Mouse (Mus musculus) thymus, adult 2 months (tissue): ENCODE measurements around the gene Igf2bp1. TPM values are rescaled to one million over a fixed set of nuclear protein-coding genes. Genes with fewer than 3 reads are reported as not detected.

Experiments used
- DNase-seq: peaks from one replicate; pipeline ENCODE4 v3.0.0; 2021
- H3K27ac ChIP-seq: fragments of 200-500 bp; 2 replicates; pipeline ENCODE4 v1.5.1; 2012; ENCODE audit warnings: low read length, control low read depth; ENCODE audit not compliant: control insufficient read depth, insufficient read depth
- H3K27me3 ChIP-seq: fragments of 200-500 bp; 2 replicates; pipeline ENCODE4 v1.6.1; 2012; ENCODE audit warnings: mild to moderate bottlenecking, low read length, moderate library complexity, mixed read lengths; ENCODE audit not compliant: control insufficient read depth, insufficient read depth
- H3K36me3 ChIP-seq: fragments of 200-500 bp; 2 replicates; pipeline ENCODE4 v1.6.1; 2012; ENCODE audit warnings: mild to moderate bottlenecking, low read length, moderate library complexity; ENCODE audit not compliant: control insufficient read depth, insufficient read depth
- H3K4me1 ChIP-seq: fragments of 200-500 bp; replicated peaks from 2 replicates; pipeline ENCODE4 v1.6.1; 2012; ENCODE audit warnings: low read length; ENCODE audit not compliant: control insufficient read depth, insufficient read depth
- H3K4me3 ChIP-seq: fragments of 200-500 bp; 2 replicates; pipeline ENCODE4 v1.5.1; 2012; ENCODE audit warnings: mild to moderate bottlenecking, low read length, control low read depth, moderate library complexity; ENCODE audit not compliant: control insufficient read depth, insufficient read depth
- CTCF ChIP-seq: fragments of 200-500 bp; IDR thresholded peaks from 2 replicates; pipeline ENCODE4 v1.5.1; 2012; ENCODE audit warnings: mild to moderate bottlenecking, control low read depth, low read length, moderate library complexity, borderline replicate concordance; ENCODE audit not compliant: control insufficient read depth, poor library complexity, insufficient read depth; ENCODE audit errors: extremely low read depth
- POLR2A ChIP-seq: fragments of 200-500 bp; IDR thresholded peaks from 2 replicates; pipeline ENCODE4 v1.6.1; 2012; ENCODE audit warnings: mild to moderate bottlenecking, low read length, control low read depth, moderate library complexity; ENCODE audit not compliant: control insufficient read depth, poor library complexity, insufficient read depth; ENCODE audit errors: extremely low read depth
- WGBS: fragments of 180-500 bp; shearing (Covaris S2); methylation state at CpG from one replicate; pipeline ENCODE4 v1.1.7; 2018; 5-methylcytosine and 5-hydroxymethylcytosine counted together
- polyA plus RNA-seq: library from polyadenylated mRNA; depleted of rRNA; stranded (reverse); fragments of >200 nt; gene quantifications from 2 replicates; pipeline ENCODE4 v1.2.3, GENCODE M21; 2012; rRNA removed

The Igf2bp1 gene
- polyA plus RNA-seq, 1 experiment: 0.13 TPM

DNA sequence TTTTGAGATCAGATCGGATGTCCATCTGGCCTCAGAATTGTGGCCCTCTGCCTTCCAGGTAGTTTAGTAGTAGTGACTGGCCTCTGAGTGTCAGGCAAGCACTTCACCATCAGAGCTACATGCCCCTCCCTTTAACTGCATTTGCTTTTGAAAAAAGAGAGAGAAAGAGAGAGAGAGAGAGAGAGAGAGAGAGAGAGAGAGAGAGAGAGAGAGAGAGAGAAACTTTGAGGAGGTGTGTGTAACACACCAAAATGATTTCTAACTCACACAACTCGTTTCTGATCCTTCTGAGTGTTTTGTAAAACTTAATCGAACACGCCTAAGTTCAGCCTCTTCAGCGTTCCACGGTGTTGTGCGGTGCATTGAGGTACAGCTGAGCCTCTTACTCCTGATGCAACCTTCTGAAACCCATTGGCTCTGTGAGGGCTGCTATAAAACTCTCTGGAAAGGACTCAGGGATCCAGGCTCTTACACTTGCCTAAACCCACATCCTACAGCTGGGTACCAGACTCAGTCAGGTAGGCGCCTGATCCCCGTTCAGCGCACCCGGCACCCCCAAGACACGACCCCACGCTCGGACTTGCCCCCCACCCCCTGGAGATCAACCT is 91.7 kb downstream of the Igf2bp1 start:
- H3K27ac ChIP-seq: no peak overlapping the region
- 5% methylated on average over 14 of the region's 14 CpGs for WGBS
- peaks cover 4% of the 10 kb centered on the region for H3K4me1 ChIP-seq
- H3K36me3 ChIP-seq: no peaks in the 10 kb centered on the region
- H3K4me3 ChIP-seq: no peak overlapping the region
- H3K27me3 ChIP-seq: peaks cover 16% of the 10 kb centered on the region; the same call in 1 of the 2 replicates
- no peak for DNase-seq
- no peak for TF ChIP-seq CTCF
- TF ChIP-seq POLR2A: no peak

DNA sequence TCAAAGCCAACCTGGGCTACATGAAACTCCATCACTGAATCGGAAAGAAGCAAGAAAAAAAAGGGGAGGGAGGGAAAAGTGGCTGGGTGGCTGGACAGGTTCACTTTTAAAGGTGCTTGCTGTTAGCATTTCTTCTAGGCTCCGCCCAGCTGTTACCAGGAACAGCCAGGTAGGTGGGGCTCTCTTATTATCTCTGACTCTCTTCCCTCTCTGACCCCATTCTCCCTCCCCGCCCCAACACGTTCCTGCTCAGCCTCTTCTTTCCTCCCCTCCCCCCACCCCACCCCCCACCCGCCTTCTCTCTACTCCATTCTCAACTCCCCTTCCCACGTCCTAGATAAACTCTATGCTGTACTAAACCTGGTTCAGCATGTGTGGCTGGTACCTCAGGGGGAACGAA is 94.2 kb downstream of the Igf2bp1 start:
- WGBS: 33% methylated on average over 7 of the region's 7 CpGs
- TF ChIP-seq CTCF (no peak), POLR2A (no peak)
- Histone ChIP-seq H3K27me3 (peaks cover 14% of the 10 kb centered on the region; the same call in 1 of the 2 replicates), H3K4me1 (peaks cover 4% of the 10 kb centered on the region), H3K4me3 (no peak overlapping the region), H3K36me3 (no peaks in the 10 kb centered on the region), H3K27ac (no peak overlapping the region)
- no peak for DNase-seq

DNA sequence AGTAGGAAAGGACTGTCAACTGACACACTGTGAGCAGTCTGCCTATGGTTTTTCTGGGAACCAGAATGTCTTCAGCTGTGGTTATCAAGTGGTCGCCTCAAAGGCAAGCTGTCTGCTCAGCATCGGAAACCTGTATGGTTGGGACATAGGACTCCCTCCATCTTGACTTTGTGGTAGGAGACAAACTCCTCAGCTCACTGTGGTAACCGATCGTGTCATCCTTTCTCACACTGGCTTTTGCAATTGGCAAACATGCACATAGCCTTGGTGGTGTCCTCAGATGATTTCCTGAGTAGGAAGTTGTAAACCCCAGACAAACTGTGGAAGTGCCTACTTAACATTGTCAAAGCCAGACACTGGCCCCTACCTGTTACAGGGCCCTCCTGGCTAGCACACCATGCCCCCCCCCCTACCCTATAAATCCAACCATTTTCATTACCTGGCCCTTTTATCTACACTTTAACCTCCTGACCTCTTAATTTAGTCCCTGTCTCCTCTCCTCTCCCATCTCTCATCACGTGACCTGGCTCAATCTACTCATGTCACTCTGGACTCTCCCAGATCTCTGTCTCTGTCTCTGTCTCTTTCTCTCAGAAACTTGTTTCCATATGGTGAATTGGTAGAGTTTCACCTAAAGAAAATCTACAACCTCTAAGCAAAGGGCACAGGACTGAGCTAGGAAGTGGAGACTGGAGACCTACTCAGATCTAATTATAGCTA is 97.8 kb downstream of the Igf2bp1 start:
- 13% methylated on average over 5 of the region's 5 CpGs for WGBS
- TF ChIP-seq POLR2A: no peak
- TF ChIP-seq CTCF: no peak
- Histone ChIP-seq H3K36me3 (no peaks in the 10 kb centered on the region), H3K4me1 (peaks cover 4% of the 10 kb centered on the region), H3K4me3 (no peak overlapping the region), H3K27me3 (no peaks in the 10 kb centered on the region; the same call in 1 of the 2 replicates), H3K27ac (no peak overlapping the region)
- DNase-seq: no peak

Other genes starting within 250 kb of the Igf2bp1 start
- 24.9 and 42.7 TPM in 2 replicates for gene Phospho1, start 181.4 kb downstream of the Igf2bp1 start, polyA plus RNA-seq
- gene Gngt2, start 168.7 kb downstream of the Igf2bp1 start, polyA plus RNA-seq: 28.6 and 32.5 TPM in 2 replicates
- gene Abi3, start 163.5 kb downstream of the Igf2bp1 start, polyA plus RNA-seq: 606 and 690 TPM in 2 replicates
- not detected in 2 replicates for gene B4galnt2, start 91.0 kb downstream of the Igf2bp1 start, polyA plus RNA-seq
- 0.26 and 0.86 TPM in 2 replicates for gene Gip, start 18.6 kb upstream of the Igf2bp1 start, polyA plus RNA-seq
- gene Snf8, start 28.9 kb upstream of the Igf2bp1 start, polyA plus RNA-seq: 28.7 and 30.3 TPM in 2 replicates
- gene Ube2z, start 59.4 kb upstream of the Igf2bp1 start, polyA plus RNA-seq: 43.3 and 47.9 TPM in 2 replicates
- 330 and 650 TPM in 2 replicates for gene Atp5g1, start 69.7 kb upstream of the Igf2bp1 start, polyA plus RNA-seq
- not detected in 2 replicates for gene Calcoco2, start 106.0 kb upstream of the Igf2bp1 start, polyA plus RNA-seq
- 0.17 and 0.28 TPM in 2 replicates for gene Ttll6, start 127.8 kb upstream of the Igf2bp1 start, polyA plus RNA-seq
- 0.40 and 0.59 TPM in 2 replicates for gene Hoxb13, start 188.4 kb upstream of the Igf2bp1 start, polyA plus RNA-seq